Mouse (Mus musculus) heart, postnatal 36 days (tissue): Measurements from ENCODE around the gene Gpr27. TPM values are rescaled to one million over a fixed set of nuclear protein-coding genes. Genes with fewer than 3 reads are reported as not detected.

Experiments used
- DNase-seq, 2 experiments: peaks; one replicate each; pipeline ENCODE4 v3.0.0; 2021 to 2022
- intact Hi-C: fragments of 180-260 bp; cut with DNase I; formaldehyde crosslinking; loops from one replicate; pipeline ENCODE4 v1.15.1; 2025
- total RNA-seq, 2 experiments: library from RNA; stranded (reverse); gene quantifications; 2 replicates each; pipeline ENCODE4 v1.2.3; 2021

Gpr27 gene
- total RNA-seq, 2 experiments from 2014 or later, result 3.9 to 6.6 TPM

GRCm38 (mm10) chr6:99734666-99735065 is 42.2 kb downstream of the Gpr27 start:
- intact Hi-C loops, result no loop called here
- peak; percentile 22 to 24 for DNase-seq

GRCm38 (mm10) chr6:99742866-99743265 is 50.4 kb downstream of the Gpr27 start:
- DNase-seq, result no peak
- intact Hi-C loops, result no loop called here

Other genes with a start within 250 kb of the Gpr27 start
- gene Foxp1, start 170.0 kb upstream of the Gpr27 start, total RNA-seq, result 10 to 100 TPM; 31.9 to 39.3 TPM
- gene Eif4e3, start 25.9 kb upstream of the Gpr27 start, total RNA-seq, result 10 to 100 TPM; 41.2 to 43.2 TPM
- gene Gm20696, start 25.9 kb upstream of the Gpr27 start, total RNA-seq, result 1 to 10 TPM; 2.4 to 2.5 TPM
- gene Prok2, start 33.7 kb downstream of the Gpr27 start, total RNA-seq, result not detected